Mouse (Mus musculus) ovary, postnatal 36 days (tissue): ENCODE measurements at regions not wholly inside any gene's neighbourhood (a gene's known extent, or its start where the extent isn't known, plus 50 kb on each side); places are given as distances from the start of the nearest gene placed in this dataset.

Source experiments
- DNase-seq: peaks from one replicate; pipeline ENCODE4 v3.0.0; 2022; ENCODE audit warnings: low spot score, mixed read lengths

GRCm38 (mm10) chr13:41897481-41898317, 50.2 kb upstream of the Adtrp start:
- DNase-seq, result no peak
